Mouse (Mus musculus) cortical plate, adult 2 months (tissue): Measurements from ENCODE around the gene Pip5k1b.

Experiments used
- CTCF ChIP-seq: fragments of 200-500 bp; IDR thresholded peaks from 2 replicates; pipeline ENCODE4 v1.5.1; 2011; ENCODE audit warnings: mild to moderate bottlenecking, control low read depth, low read length; ENCODE audit not compliant: insufficient read depth; ENCODE audit errors: extremely low read depth
- POLR2A ChIP-seq: fragments of 200-500 bp; IDR thresholded peaks from 2 replicates; pipeline ENCODE4 v1.6.1; 2011; ENCODE audit warnings: mild to moderate bottlenecking, low read length, control low read depth; ENCODE audit not compliant: insufficient read depth; ENCODE audit errors: extremely low read depth

- TF ChIP-seq CTCF, result no peak
- peak; percentile 19; the same call in 1 of the 2 replicates for TF ChIP-seq POLR2A
Measured at GRCm38 (mm10) chr19:24555904-24556584, 372 bp upstream of the Pip5k1b start.
